Mouse (Mus musculus): ENCODE measurements around the gene Slc31a1. TPM values are rescaled to one million over a fixed set of nuclear protein-coding genes. Genes with fewer than 3 reads are reported as not detected.

Gene Slc31a1
- 26.8 and 31.4 TPM in 2 replicates for polyA plus RNA-seq (2012; rRNA removed; ENCODE audit: low replicate concordance)

DNA sequence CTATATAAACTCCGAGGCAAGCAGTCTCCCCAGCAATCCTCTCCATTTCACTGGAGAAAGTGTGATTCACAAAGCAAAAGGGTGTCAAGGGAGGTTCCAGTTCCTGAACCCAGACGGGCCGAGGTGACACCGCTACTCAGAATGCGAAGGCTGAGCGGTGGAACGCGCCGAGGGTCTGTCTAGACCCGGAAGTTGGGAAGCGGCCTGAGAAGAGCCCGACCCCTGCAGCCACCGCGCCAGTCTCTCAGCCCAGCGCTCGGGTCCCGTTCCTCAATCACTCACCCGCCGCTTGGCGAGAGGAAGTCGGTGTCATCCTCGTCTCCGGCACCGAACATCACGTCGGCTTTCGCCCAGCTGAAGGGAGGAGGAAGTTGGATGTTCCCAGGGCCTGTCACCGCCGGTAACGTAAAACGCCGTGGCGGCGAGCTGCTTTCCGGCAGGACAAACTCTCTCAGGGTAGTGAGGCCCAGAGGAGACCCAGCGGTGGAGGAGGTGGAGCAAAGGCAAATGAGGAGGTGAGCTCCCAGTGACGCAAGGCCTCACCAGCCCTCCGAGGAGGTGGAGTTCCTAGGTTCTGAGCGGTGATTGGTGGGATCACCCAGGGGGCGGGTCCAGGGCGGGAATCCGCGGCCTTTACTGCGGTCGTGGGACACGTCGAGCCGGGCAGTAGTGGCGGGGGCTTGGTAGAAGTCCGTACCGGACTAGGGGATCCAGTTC, at the start of gene Slc31a1, which contains the start of gene Fkbp15:
Gene Slc31a1, plus strand, starts transcription at position 640 of the 717 bp plus-strand sequence.
Gene Fkbp15, minus strand, starts transcription at position 461 of the 717 bp plus-strand sequence.

DNA sequence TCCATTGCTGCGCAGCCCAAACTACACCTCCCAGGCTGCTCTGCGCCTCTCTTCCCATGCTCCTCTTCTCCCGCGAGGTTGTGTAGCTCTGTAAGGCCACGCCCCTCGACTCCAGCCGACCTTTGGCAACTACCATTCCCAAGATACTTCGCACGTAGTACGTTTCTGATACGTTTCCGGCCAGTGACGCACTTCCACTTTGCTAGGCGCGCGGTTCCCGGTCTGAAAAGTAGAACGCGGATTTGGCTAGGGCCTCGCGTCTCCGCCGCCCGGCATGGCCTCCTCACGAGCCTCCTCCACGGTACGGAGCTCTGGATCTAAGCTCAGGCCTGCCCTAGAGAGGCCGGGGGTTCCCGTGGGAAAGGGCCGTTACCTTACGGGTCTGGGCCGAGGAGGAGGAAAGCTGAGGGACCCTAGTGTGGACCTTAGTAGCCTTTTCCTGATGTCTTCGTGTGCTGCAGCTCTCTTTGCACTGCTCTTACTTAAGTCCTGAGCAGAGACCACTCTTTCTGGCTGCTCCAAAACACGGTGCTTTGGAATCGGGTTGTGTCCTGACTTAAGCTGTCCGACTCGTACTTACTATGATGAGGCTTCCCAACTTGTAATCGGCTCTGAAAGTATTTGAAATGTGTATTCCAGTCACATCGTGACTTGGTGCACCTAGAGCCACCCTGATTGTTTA, 48.2 kb downstream of the Slc31a1 start, which contains the start of the genes Cdc26 and Prpf4:
Gene Cdc26, minus strand, starts transcription at position 42 of the 682 bp plus-strand sequence.
Gene Prpf4, plus strand, starts transcription at position 197 of the 682 bp plus-strand sequence.

DNA sequence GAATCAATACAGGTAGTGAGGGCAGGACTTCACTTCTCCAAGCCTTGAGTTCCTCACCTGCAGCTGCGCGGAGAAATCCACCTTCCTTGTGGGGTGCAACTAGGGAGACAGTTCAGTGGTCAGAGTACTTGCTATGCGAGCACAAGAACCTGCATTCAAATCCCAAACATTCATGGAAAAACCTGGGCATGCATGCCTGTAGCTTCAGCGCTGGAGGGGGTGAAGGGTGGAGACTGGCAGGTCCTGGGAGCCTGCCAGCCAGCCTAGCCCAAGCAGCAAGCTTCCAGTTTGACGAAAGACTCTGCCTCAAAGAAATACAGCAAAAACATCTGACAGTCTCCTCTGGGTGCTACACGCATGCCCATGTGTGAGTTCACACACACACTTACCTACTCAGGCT, 74.6 kb downstream of the Slc31a1 start, which contains the start of gene Rnf183:
Gene Rnf183, minus strand, starts transcription at position 172 of the 400 bp plus-strand sequence.

Other genes with a start within 250 kb of the Slc31a1 start
- gene Mup21, start 209.9 kb upstream of the Slc31a1 start, polyA plus RNA-seq (2012; rRNA removed; ENCODE audit: low replicate concordance) = not detected in 2 replicates
- 0.37 and 1.2 TPM in 2 replicates for gene Zfp37, start 129.7 kb upstream of the Slc31a1 start, polyA plus RNA-seq (2012; rRNA removed; ENCODE audit: low replicate concordance)
- 31.4 and 41.4 TPM in 2 replicates for gene Slc31a2, start 98.2 kb upstream of the Slc31a1 start, polyA plus RNA-seq (2012; rRNA removed; ENCODE audit: low replicate concordance)
- gene Fkbp15, start 179 bp upstream of the Slc31a1 start, polyA plus RNA-seq (2012; rRNA removed; ENCODE audit: low replicate concordance) = 31.5 and 38.2 TPM in 2 replicates
- 31.6 and 47.6 TPM in 2 replicates for gene Cdc26, start 47.9 kb downstream of the Slc31a1 start, polyA plus RNA-seq (2012; rRNA removed; ENCODE audit: low replicate concordance)
- gene Prpf4, start 48.1 kb downstream of the Slc31a1 start, polyA plus RNA-seq (2012; rRNA removed; ENCODE audit: low replicate concordance) = 9.7 and 17.8 TPM in 2 replicates
- 0.33 and 4.0 TPM in 2 replicates for gene Rnf183, start 74.5 kb downstream of the Slc31a1 start, polyA plus RNA-seq (2012; rRNA removed; ENCODE audit: low replicate concordance)
- gene Wdr31, start 110.2 kb downstream of the Slc31a1 start, polyA plus RNA-seq (2012; rRNA removed; ENCODE audit: low replicate concordance) = 0.49 and 4.7 TPM in 2 replicates
- 0.34 and 45.2 TPM in 2 replicates for gene Bspry, start 119.3 kb downstream of the Slc31a1 start, polyA plus RNA-seq (2012; rRNA removed; ENCODE audit: low replicate concordance)
- gene Hdhd3, start 142.7 kb downstream of the Slc31a1 start, polyA plus RNA-seq (2012; rRNA removed; ENCODE audit: low replicate concordance) = 11.7 and 28.9 TPM in 2 replicates
- gene Alad, start 159.2 kb downstream of the Slc31a1 start, polyA plus RNA-seq (2012; rRNA removed; ENCODE audit: low replicate concordance) = 116 and 202 TPM in 2 replicates
- gene Pole3, start 164.3 kb downstream of the Slc31a1 start, polyA plus RNA-seq (2012; rRNA removed; ENCODE audit: low replicate concordance) = 22.1 and 23.5 TPM in 2 replicates
- 0.06 and 0.14 TPM in 2 replicates for gene 4933430I17Rik, start 164.6 kb downstream of the Slc31a1 start, polyA plus RNA-seq (2012; rRNA removed; ENCODE audit: low replicate concordance)
- 89.0 and 120 TPM in 2 replicates for gene Rgs3, start 199.1 kb downstream of the Slc31a1 start, polyA plus RNA-seq (2012; rRNA removed; ENCODE audit: low replicate concordance)